Mouse (Mus musculus): ENCODE data around the gene Limch1.

Limch1 gene

GRCm38 (mm10) chr5:66781507-66781906 is 35.9 kb downstream of the Limch1 start:
- no peak for ATAC-seq (ENCODE audit: insufficient number of reproducible peaks, low FRiP score, low TSS enrichment)

DNA sequence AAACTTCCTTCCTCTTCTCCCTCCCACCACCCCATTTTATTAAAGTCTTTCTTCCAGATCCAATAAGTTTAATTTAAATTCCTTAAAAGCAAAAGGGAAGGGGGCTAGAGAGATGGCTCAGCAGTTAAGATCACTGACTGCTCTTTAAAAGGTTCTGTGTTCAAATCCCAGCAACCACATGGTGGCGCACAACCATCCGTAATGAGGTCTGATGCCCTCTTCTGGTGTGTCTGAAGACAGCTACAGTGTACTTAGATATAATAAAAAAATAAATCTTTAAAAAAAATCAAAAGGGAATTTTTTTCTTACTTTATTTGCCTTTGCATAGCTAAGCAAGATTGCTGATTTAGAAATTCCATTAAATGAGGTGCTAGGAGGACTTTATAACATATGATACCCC is 37.2 kb downstream of the Limch1 start:
- ATAC-seq (ENCODE audit: insufficient number of reproducible peaks, low FRiP score, low TSS enrichment), result no peak

- ATAC-seq (ENCODE audit: insufficient number of reproducible peaks, low FRiP score, low TSS enrichment), result no peak
Measured at GRCm38 (mm10) chr5:66784624-66785361, 39.2 kb downstream of the Limch1 start.

- ATAC-seq (ENCODE audit: insufficient number of reproducible peaks, low FRiP score, low TSS enrichment), result no peak
Measured at GRCm38 (mm10) chr5:66785995-66786620, 40.5 kb downstream of the Limch1 start.

GRCm38 (mm10) chr5:66786621-66787061 is 41.0 kb downstream of the Limch1 start:
- ATAC-seq (ENCODE audit: insufficient number of reproducible peaks, low FRiP score, low TSS enrichment), result no peak

- ATAC-seq (ENCODE audit: insufficient number of reproducible peaks, low FRiP score, low TSS enrichment), result no peak
Measured at GRCm38 (mm10) chr5:66789041-66789440, 43.4 kb downstream of the Limch1 start.

- ATAC-seq (ENCODE audit: insufficient number of reproducible peaks, low FRiP score, low TSS enrichment), result peak; percentile 76
Measured at GRCm38 (mm10) chr5:66791161-66791560, 45.5 kb downstream of the Limch1 start.

DNA sequence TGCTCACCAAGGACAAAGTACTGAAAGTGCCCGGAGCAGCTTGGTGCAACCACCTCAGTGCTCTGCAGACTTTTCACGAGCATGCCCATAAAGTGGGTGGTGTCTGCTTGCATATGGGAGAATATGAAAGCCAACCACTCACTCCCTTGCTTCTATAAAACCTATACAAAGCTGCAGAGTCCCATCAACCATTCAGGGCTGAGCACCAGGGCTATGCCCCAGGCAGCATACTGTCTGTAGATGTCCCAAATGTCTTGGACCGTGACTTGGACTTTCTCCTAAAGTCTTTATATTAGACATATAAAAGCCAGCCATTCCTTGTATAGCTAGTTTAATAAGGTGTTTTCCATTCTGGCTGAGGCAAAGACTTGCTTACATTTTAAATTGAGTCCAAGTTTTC is 47.6 kb downstream of the Limch1 start:
- no peak for ATAC-seq (ENCODE audit: insufficient number of reproducible peaks, low FRiP score, low TSS enrichment)

GRCm38 (mm10) chr5:66797326-66797725 is 51.7 kb downstream of the Limch1 start:
- ATAC-seq (ENCODE audit: insufficient number of reproducible peaks, low FRiP score, low TSS enrichment), result no peak

DNA sequence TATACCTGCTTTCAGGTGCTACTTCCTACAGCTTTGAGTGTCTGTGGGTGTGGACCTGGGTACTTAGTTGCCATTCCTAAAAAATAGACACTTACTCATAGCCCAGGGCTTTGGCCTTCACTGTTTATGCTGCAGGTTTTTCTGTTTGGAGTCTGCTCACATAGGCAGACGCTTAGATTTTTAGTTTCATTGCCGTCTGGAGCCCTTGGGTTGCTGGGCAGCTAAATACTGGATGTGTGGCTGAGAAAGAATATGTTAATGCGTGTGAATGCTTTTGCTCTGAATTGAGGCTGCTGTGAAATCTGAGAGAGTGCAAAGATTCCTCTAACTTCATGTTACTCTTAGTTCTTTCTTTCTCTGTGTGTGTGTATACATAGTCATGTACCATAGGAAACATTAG is 52.5 kb downstream of the Limch1 start:
- ATAC-seq (ENCODE audit: insufficient number of reproducible peaks, low FRiP score, low TSS enrichment), result no peak

GRCm38 (mm10) chr5:66798591-66799003 is 53.0 kb downstream of the Limch1 start:
- no peak for ATAC-seq (ENCODE audit: insufficient number of reproducible peaks, low FRiP score, low TSS enrichment)

- ATAC-seq (ENCODE audit: insufficient number of reproducible peaks, low FRiP score, low TSS enrichment), result no peak
Measured at GRCm38 (mm10) chr5:66800243-66800642, 54.6 kb downstream of the Limch1 start.

DNA sequence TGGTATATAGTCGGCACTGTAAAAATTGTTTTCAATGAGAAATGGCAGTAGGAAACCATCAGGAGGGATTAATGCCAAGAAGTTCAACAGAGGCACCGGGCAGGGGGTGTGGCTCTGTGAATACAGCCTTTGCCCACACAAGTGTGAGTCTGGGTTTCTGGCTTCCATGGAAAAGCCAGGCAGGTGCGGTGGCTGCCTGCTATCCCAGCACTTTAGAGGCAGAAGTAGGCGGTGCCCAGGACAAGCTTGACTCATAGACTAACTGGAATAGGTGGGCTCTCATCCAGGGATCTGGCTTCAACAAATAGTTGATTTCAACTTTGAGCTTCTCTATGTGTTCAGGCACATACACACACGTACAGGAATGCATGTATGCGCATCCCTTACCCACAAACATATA is 55.4 kb downstream of the Limch1 start:
- no peak for ATAC-seq (ENCODE audit: insufficient number of reproducible peaks, low FRiP score, low TSS enrichment)

GRCm38 (mm10) chr5:66802196-66802595 is 56.6 kb downstream of the Limch1 start:
- ATAC-seq (ENCODE audit: insufficient number of reproducible peaks, low FRiP score, low TSS enrichment), result no peak

- ATAC-seq (ENCODE audit: insufficient number of reproducible peaks, low FRiP score, low TSS enrichment), result no peak
Measured at GRCm38 (mm10) chr5:66806335-66806734, 60.7 kb downstream of the Limch1 start.

DNA sequence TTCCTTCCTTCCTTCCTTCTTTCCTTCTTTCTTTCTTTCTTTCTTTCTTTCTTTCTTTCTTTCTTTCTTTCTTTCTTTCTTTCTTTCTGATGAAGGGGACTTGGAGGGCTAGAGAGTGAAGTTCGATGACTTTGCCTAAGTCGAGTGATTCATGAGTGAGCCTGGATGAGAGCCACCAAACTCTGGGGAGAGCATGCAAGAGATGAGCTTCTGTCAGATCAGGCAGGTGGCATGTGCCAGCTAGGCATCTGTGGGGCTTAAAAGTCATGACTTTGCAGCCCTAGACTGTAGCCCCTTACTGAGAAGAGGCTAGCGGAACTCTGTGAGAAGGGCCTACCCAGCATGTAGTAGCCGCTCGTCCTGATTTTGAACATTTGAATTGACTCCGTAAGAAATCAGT is 62.1 kb downstream of the Limch1 start:
- no peak for ATAC-seq (ENCODE audit: insufficient number of reproducible peaks, low FRiP score, low TSS enrichment)

DNA sequence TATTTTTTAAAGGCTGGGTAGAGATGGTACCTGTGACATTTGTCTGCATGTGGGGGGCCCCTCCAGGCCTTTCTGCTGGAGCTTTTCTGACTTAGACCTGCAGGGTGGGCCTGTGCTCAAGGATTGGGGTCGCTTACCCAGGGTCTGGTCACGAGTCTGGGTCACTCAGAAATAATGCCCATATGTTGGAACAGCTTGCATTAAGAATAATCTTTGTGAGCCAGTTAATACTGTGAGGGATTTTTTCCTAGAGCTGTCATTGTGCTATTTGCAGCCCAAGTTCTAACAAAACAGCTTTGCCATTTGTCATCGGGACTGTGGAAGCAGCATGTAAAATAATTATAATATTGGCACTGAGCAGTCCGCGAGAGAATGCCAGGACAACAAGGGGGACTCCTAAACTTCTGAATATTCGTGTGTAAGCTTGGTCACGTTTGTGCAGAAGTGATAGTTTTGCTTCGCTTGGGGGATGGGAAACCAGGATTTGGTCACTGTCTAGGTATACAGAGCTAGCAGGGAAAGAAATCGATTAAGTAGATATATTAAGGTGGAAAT is 63.5 kb downstream of the Limch1 start:
- no peak for ATAC-seq (ENCODE audit: insufficient number of reproducible peaks, low FRiP score, low TSS enrichment)

- no peak for ATAC-seq (ENCODE audit: insufficient number of reproducible peaks, low FRiP score, low TSS enrichment)
Measured at GRCm38 (mm10) chr5:66810396-66810795, 64.8 kb downstream of the Limch1 start.

DNA sequence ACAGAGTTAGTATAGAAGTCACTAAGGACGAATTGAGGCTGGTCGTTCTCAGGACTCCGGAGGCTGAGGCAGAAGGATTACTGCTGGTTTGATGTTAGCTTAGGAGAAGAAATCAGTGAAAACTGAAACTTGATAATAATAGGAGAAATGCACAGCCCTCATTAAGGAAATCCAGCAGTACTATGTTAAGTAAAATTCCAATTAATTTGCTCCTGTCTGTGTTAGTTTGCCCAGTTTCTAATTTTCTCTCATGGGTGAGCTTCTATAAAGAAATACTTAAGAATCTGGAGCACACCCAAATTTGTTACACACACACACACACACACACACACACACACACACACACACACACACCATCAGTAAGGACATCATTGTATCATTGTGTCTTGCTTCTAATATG is 69.0 kb downstream of the Limch1 start:
- ATAC-seq (ENCODE audit: insufficient number of reproducible peaks, low FRiP score, low TSS enrichment), result no peak

DNA sequence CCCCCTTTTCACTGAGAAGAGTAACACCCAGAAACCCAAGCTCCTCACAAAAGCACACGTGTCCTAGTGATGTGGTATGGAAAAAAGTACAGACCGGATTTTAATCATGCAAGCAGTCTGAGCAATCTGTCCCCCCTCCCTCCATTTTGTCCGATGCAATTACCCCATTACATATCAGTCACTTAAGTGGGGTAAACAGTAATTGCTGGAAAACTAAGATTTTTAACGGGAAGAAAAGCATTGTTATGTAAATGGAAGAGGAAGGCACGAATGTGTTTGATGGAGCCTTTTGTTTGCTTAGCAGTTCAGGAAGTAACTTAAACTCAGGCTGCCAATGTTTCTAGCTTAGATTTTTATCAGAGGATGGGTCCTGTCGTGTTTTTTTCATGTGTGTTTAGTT is 70.2 kb downstream of the Limch1 start:
- no peak for ATAC-seq (ENCODE audit: insufficient number of reproducible peaks, low FRiP score, low TSS enrichment)

GRCm38 (mm10) chr5:66816751-66817150 is 71.1 kb downstream of the Limch1 start:
- no peak for ATAC-seq (ENCODE audit: insufficient number of reproducible peaks, low FRiP score, low TSS enrichment)
